Mouse (Mus musculus) regulatory T cell (primary cell): ENCODE data around the gene Zfp219.

Experiments used
- in situ Hi-C: fragments of 300-600 bp; cut with MboI, MseI; formaldehyde crosslinking; loops from one replicate; pipeline ENCODE4 v1.15.1; 2025; ENCODE audit warnings: high pct_unique_total_duplicates

Zfp219 gene

GRCm38 (mm10) chr14:52003981-52004495 lies 16.5 kb downstream of the Zfp219 start:
- in situ Hi-C loops, result no loop called here

- in situ Hi-C loops, result no loop called here
Measured at GRCm38 (mm10) chr14:51997483-51997882, 23.1 kb downstream of the Zfp219 start.

- in situ Hi-C loops, result no loop called here
Measured at GRCm38 (mm10) chr14:51996866-51997265, 23.7 kb downstream of the Zfp219 start.

GRCm38 (mm10) chr14:51996231-51996841 lies 24.2 kb downstream of the Zfp219 start:
- in situ Hi-C loops, result no loop called here

- in situ Hi-C loops, result no loop called here
Measured at GRCm38 (mm10) chr14:51995219-51995871, 25.2 kb downstream of the Zfp219 start.

GRCm38 (mm10) chr14:51994453-51994852 lies 26.1 kb downstream of the Zfp219 start:
- in situ Hi-C loops, result loop anchor here (5.0 kb wide), 2 partner anchors 37 to 72 kb away; partner anchors contain the start of gene Rnase13

GRCm38 (mm10) chr14:51989461-51989970 lies 31.0 kb downstream of the Zfp219 start:
- in situ Hi-C loops, result no loop called here

- in situ Hi-C loops, result no loop called here
Measured at GRCm38 (mm10) chr14:51988731-51989130, 31.8 kb downstream of the Zfp219 start.

GRCm38 (mm10) chr14:51987177-51987576 lies 33.4 kb downstream of the Zfp219 start:
- in situ Hi-C loops, result no loop called here

- in situ Hi-C loops, result no loop called here
Measured at GRCm38 (mm10) chr14:51986153-51986505, 34.4 kb downstream of the Zfp219 start.

GRCm38 (mm10) chr14:51985301-51986152 lies 35.0 kb downstream of the Zfp219 start:
- in situ Hi-C loops, result no loop called here

- in situ Hi-C loops, result no loop called here
Measured at GRCm38 (mm10) chr14:51984247-51985231, 36.0 kb downstream of the Zfp219 start, which contains the start of gene Arhgef40. TSS of gene Arhgef40 (plus strand) at chr14:51984719.

GRCm38 (mm10) chr14:51983855-51984246 lies 36.7 kb downstream of the Zfp219 start:
- in situ Hi-C loops, result no loop called here

- in situ Hi-C loops, result no loop called here
Measured at GRCm38 (mm10) chr14:51983251-51983650, 37.3 kb downstream of the Zfp219 start.

- in situ Hi-C loops, result no loop called here
Measured at GRCm38 (mm10) chr14:51979252-51979651, 41.3 kb downstream of the Zfp219 start.

GRCm38 (mm10) chr14:51967400-51967799 lies 53.1 kb downstream of the Zfp219 start:
- in situ Hi-C loops, result no loop called here

- in situ Hi-C loops, result no loop called here
Measured at GRCm38 (mm10) chr14:51960316-51960715, 60.2 kb downstream of the Zfp219 start.
